24 mouse cellular contexts compared by ENCODE assay signal in genomic region chr1:184931097-184931496, GRCm38 (mm10).
"Had no signal": no experiment of that assay in that cellular context is flagged by ENCODE, and none has a peak within 500 bp of the region (broad histone marks: within the 10 kb centered on the region; RNA-seq: fewer than 3 reads in every experiment).

No protein-coding gene starts in this region.

- H3K27ac ChIP-seq: heart, adult 2 months; heart, embryonic 13.5 days; heart, embryonic 15.5 days; hindbrain, embryonic 10.5 days; hindbrain, embryonic 12.5 days; hindbrain, embryonic 15.5 days; hindbrain, postnatal 0 days; intestine, embryonic 15.5 days; kidney, embryonic 15.5 days; kidney, postnatal 0 days; limb, embryonic 13.5 days; limb, embryonic 15.5 days; liver, embryonic 12.5 days; liver, embryonic 14.5 days had no signal

- H3K4me3 ChIP-seq: heart, adult 2 months; heart, embryonic 13.5 days; heart, embryonic 15.5 days; hindbrain, embryonic 10.5 days; hindbrain, embryonic 12.5 days; hindbrain, embryonic 15.5 days; intestine, embryonic 15.5 days; kidney, embryonic 15.5 days; limb, embryonic 13.5 days; limb, embryonic 15.5 days; liver, embryonic 12.5 days had no signal

- DNase-seq: gastrocnemius, postnatal 14 days; gastrocnemius, postnatal 36 days; heart, adult 2 months; heart, postnatal 14 days; heart, postnatal 4 days; kidney, adult 11 months; kidney, adult 2 months; kidney, adult 9 months; kidney, postnatal 14 days; kidney, postnatal 36 days; left cerebral cortex, postnatal 4 days had no signal

- ATAC-seq: hindbrain, postnatal 0 days; intestine, embryonic 15.5 days; liver, embryonic 12.5 days had no signal
